Mouse (Mus musculus) embryonic stem cell, embryonic (primary cell): ENCODE results near the gene Cenps.

Source experiments
- CTCF ChIA-PET, 4 experiments: fragments of 300-600 bp in 2 of 4; fragments of 350-600 bp in 2 of 4; sonication (Branson Sonifier 250); formaldehyde crosslinking; loops; one replicate each; lab custom pipeline; 2022; ENCODE audit warnings: inconsistent platforms in 2 of 4; lab: Charles Lee
- POLR2A ChIA-PET, 4 experiments: fragments of 300-600 bp in 2 of 4; fragments of 350-600 bp in 2 of 4; sonication (Branson Sonifier 250); formaldehyde crosslinking; loops; one replicate each; lab custom pipeline; 2022; ENCODE audit warnings: antibody characterized with exemption in 4 of 4, inconsistent platforms in 1 of 4; lab: Charles Lee

The Cenps gene

DNA sequence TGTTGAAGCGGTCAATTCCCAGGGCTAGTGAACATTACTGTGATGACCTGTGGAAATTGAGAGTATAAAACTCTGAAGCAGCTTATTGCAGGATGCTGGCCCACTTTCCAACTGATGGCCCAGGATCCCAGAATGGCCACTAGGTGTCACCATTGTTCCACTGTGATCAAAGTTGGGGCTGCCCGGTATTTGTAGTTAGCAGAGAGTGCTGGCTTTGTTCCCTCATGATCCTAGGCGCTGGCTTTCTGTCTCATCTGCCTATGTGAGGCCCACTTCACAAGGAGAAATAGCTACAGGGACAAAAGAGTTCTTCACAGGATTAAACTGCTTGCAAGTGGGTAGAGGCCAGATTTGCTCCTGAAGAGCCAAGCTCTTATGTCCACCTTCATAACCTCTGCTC is 7.0 kb upstream of the Cenps start:
- CTCF ChIA-PET = interaction anchor here (0.5 to 2.5 kb wide), 90 partner anchors 8 to 1187 kb away, joined by 3 to 25 read pairs (median 4); partner anchors contain the start of genes Kif1b (in 2 of the 4), Pgd (in 1 of the 4) and Srm (in 1 of the 4)
- POLR2A ChIA-PET = interaction anchor here in 3 of 4 experiments (0.5 to 1.9 kb wide), 22 partner anchors 9 to 518 kb away, joined by 3 to 10 read pairs (median 4); partner anchors contain the start of gene Tardbp (in 1 of the 3)

DNA sequence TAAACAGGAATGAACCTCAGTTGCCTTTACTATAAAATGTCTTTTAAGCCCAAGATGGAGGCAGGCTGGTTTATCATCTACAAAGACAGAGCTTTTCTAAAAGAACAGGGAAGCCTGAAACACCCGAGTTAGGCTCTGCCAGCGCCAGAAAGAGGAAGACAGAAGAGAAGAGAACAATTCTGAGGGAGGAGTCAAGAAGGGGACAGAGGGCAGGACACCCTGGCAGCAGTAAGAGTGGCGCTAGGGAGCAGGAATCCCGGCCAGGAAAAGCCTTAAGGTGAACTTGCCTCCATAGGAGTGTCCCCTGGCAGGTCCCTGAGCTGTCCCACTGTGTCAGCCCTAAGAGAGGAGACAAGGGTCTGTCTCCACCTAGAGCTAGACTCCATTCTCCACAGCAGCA is 6.2 kb upstream of the Cenps start:
- ChIA-PET POLR2A (interaction anchor here in 2 of 4 experiments (1.1 to 1.9 kb wide), 3 partner anchors 22 to 165 kb away, joined by 5 to 6 read pairs (median 6); no protein-coding TSS in a partner anchor), CTCF (interaction anchor here (0.6 to 2.5 kb wide), 35 partner anchors 9 to 698 kb away, joined by 3 to 25 read pairs (median 4); no protein-coding TSS in a partner anchor)

DNA sequence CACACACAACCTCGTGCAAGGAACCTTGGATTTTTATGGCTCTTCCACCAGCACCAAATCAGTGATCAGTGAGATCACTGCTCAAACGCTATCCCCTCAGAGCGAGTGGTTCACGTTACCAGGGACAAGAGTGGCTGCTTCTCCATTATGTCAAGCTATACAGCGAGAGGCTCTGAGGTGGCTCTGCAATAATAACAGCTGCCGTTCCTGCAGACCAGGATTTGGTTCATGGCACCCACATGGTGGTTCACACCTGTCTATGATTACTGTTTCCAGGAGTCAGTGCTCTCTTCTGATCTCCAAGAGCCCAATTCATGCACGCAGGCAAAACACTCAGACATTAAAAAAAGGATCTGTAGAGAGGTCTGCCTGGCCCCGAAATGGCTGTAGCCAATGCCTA is 1.1 kb upstream of the Cenps start:
- CTCF ChIA-PET = no interaction called here

DNA sequence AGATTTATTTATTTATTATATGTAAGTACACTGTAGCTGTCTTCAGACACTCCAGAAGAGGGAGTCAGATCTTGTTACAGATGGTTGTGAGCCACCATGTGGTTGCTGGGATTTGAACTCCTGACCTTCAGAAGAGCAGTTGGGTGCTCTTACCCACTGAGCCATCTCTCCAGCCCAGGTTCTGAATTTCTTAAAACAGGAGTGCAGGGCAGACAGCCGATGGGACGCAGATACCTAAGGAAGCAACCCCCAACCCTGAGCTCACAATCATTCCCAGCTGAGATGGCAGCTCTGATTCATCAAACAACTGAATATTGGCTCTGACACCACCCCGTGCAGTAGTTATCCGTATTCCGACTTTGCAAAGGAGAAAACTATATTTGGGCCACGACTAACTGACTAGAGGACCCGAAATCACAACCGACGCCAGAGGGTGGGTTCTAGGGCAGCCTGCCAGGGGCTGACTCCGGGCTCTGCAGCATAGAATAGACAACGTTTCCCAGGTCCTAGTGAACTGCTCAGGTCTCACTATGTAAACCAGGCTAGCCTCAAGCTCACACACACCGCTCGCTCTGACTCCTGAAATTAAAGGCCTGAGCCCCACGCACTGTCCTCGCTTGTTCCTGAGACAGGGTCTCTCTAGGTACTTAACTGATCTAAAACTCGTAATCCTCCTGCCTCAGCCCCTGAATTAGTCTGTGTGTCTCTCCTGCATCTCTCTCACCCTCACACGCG is 1.1 kb downstream of the Cenps start:
- ChIA-PET CTCF (interaction anchor here in 3 of 4 experiments (0.5 to 2.2 kb wide), 7 partner anchors 8 to 423 kb away, joined by 3 to 7 read pairs (median 3); partner anchors contain the start of gene Cort (in 1 of the 3)), POLR2A (interaction anchor here in 3 of 4 experiments (0.9 to 2.3 kb wide), 9 partner anchors 8 to 33 kb away, joined by 3 to 13 read pairs (median 4); no protein-coding TSS in a partner anchor)

More for the DNA sequence above, 1.1 kb upstream of the Cenps start:
- POLR2A ChIA-PET = no interaction called here

DNA sequence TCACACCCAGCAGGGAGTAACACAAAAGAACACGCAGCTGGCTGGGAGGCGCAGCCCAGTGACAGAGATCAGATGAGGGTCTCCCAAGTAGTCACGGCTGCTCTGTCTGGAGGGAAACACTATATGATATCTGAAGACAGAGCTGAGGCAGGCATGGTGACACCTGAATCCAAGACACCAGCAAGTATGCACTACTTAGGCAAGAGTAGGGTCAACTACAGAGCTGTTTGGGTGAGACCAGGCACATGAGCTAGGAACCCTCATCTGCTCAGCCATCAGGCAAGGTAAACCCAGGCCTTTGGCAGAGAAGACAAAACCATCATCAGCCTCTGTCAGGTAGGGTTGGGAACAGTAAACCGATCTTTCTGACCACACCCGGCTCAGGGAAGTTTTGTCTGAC is 4.0 kb downstream of the Cenps start:
- ChIA-PET CTCF (interaction anchor here in 2 of 4 experiments (0.6 to 1.9 kb wide), 2 partner anchors 11 to 17 kb away, joined by 3 to 7 read pairs; no protein-coding TSS in a partner anchor), POLR2A (interaction anchor here in 2 of 4 experiments (0.6 to 2.2 kb wide), 12 partner anchors 8 to 975 kb away, joined by 3 to 5 read pairs (median 3); partner anchors contain the start of gene Tardbp (in 1 of the 2))

DNA sequence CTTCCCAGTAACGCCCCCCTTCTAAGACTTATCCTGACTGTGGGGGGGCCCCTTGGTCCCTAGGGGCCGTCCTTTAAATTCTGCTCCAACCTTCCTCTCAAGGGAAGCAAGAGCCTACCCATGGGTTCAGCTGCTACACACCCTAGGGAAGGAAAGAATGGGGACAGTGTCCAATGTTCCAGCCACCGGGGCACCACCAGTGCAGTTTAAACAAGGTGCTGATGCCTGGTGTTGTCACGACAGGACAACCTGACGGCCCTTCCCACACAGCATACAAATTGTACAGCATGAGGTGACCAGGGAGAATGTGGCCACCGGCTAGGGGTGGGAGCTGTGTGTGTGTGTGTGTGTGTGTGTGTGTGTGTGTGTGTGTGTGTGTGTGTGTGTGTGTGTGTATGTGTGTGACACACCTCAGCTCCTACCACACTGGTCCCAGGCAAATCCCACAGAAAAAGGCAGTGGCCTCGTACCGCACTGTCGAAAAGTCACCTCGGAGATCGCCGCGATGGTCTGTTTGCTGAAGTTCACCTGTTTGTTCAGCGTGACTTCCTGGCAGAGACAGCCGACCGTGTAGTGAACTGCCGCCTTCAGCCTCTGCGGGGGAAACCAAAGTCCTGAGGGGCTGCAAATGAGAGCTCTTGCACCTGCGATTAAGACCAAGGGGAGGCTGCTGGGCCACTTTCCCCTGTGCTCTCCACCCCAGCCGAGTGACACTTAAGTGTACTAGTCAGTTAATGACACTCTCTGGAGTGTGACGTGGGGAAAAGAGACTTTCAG is 5.5 kb downstream of the Cenps start:
- CTCF ChIA-PET = interaction anchor here in 3 of 4 experiments (0.6 to 3.3 kb wide), 4 partner anchors 12 to 451 kb away, joined by 3 to 10 read pairs (median 4); no protein-coding TSS in a partner anchor
- POLR2A ChIA-PET = interaction anchor here in 3 of 4 experiments (0.6 to 2.2 kb wide), 4 partner anchors 9 to 161 kb away, joined by 3 to 4 read pairs (median 4); partner anchors contain the start of gene Dffa (in 1 of the 3)

DNA sequence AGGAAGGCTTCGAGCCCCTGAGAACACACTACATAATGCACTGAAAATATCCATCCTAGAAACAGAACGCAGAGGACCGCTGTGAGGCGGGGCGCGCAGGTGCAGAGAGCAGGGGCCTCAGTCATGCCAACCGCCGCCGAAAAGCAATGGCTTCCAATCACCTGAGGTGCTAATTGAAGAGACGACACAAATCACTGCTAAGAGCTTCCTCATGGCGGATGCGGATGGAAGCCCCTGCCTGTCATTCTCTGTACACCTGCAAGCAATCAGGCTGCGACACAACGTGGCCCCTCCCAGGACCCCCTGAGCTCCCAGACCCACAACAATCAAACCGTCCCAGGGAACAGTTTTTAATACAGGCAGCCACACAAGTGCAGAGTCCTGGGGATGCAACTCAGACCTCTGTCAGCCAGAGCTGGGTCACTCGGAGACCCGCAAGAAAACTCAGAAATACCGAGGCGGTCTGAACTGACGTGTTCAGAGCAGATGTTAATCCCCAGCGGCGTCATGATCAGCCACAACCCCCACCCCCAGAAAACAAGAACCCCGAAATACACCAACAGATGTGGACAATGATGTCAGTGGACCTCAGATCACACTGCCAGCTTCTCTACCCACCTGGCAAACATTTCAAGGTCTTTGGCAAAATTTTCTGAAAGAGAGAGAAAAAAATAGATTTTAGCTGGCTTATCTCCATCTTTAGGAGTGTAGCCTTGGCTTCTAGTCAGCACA is 6.2 kb downstream of the Cenps start:
- POLR2A ChIA-PET = interaction anchor here in 3 of 4 experiments (0.6 to 1.6 kb wide), 3 partner anchors 8 to 49 kb away, joined by 3 to 4 read pairs (median 4); partner anchors contain the start of gene Dffa (in 1 of the 3)
- CTCF ChIA-PET = interaction anchor here in 3 of 4 experiments (0.6 to 3.3 kb wide), 3 partner anchors 13 to 17 kb away, joined by 3 to 10 read pairs (median 5); no protein-coding TSS in a partner anchor

DNA sequence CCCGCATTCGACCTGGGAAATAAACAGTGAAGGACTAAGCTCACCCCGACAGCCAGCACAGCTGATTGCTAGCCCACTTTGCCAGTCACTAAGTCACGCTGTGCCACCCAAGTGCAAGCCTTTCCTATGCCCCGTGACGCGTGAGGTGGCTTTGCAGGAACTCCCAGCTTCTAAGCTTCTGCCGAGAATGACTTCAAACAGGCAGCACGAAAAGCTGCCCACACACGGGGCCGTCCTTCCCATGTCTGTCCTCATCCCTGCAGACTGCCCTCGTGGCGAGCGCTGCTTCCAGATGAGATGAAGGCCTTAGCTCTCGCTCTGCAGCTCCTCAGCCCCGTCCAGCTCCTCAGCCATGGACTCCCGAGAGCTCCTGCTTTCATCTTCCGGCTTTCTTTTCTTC is 9.0 kb downstream of the Cenps start:
- ChIA-PET CTCF (interaction anchor here in 2 of 4 experiments (0.6 to 1.3 kb wide), 4 partner anchors 27 to 183 kb away, joined by 3 read pairs; no protein-coding TSS in a partner anchor), POLR2A (interaction anchor here in 2 of 4 experiments (0.6 to 1.6 kb wide), 6 partner anchors 8 to 501 kb away, joined by 3 to 4 read pairs (median 4); partner anchors contain the start of genes Cenps (in 2 of the 2) and Tardbp (in 1 of the 2))

DNA sequence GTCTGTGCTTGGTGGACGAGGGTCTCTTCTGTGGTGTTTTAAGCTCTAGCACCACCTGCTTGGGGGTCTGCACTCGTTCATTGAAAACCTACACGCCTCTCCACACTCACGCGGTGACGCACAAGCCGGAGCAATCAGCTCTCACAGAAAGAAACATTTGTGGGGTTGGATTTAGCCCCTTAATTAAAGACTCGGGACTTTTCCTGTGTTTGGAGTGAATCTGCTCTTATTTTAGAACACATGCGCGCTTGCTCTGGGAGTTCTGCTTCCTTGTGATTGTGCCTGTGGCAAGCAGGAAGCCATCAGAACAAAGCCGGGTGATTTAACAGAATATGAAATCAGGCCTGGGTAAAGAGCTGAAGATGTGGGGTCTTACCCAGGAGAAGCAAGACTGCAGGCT is 10.8 kb downstream of the Cenps start, which contains the start of gene Cort:
Cort (minus strand) TSS at position 101 of the 400 bp plus-strand sequence.
- ChIA-PET POLR2A (interaction anchor here in 2 of 4 experiments (0.6 to 1.8 kb wide), 4 partner anchors 22 to 198 kb away, joined by 3 to 4 read pairs (median 4); partner anchors contain the start of genes Dffa (in 1 of the 2) and Pgd (in 1 of the 2)), CTCF (interaction anchor here in 1 of 4 experiments (1.4 kb wide), 1 partner anchor 10 kb away, joined by 7 read pairs; the partner anchor contains the start of gene Cenps)

DNA sequence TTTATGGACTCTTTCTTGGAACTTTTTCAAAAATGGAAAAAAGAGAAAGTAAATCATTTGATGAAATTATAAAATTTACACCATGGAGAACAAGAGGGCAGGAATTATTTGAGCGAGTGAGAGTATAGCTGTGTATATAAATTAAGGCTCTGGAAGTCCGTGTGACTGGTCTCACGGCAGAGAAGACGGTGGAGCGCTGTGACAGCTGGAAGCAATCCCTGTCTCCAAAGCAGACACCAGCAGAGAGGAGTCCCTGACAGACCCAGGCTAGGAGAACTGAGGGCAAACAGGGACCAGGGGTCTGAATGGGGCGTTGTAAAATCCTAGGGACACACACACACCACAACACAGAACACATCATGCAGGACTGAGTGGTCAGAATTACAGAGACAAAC is 11.3 kb downstream of the Cenps start:
- POLR2A ChIA-PET = interaction anchor here in 2 of 4 experiments (0.6 to 3.7 kb wide), 5 partner anchors 8 to 194 kb away, joined by 3 to 13 read pairs (median 4); partner anchors contain the start of genes Cenps (in 1 of the 2), Dffa (in 1 of the 2) and Pgd (in 1 of the 2)
- CTCF ChIA-PET = no interaction called here

DNA sequence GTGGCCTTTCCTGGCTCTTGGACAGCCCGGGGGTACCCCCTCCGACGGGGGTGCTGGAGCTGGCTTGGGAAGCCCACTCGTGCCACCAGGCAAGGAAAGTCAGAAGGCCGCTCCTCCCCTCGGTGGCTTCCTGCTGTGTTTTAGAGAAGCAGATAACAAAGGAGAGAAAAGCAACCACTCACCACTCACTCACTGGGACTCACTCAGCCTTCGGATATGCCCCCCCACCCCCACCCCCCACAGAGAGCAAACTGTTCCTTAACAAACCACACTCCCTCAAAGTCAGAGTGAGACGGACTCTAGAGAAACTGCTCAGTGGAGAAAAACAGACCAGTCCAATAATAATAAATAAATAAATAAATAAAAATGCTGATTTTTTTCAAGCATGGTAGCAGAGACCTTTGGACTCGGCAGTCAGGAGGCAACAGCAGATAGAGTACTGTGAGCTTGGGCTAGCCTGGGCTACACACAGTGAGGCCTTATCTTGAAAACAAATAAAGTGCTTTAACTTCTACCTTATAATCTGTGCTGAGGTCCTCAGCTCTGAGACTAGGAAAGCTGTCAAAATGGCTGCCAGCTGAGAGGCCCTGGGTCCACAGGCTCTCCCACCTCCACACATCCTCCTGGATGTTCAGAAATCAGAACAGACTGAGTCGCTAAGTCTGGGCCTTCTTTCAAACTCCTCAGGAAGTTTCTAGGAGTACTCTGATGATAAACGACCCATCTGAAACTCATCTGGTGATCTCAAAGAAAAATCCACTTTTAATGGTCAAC is 11.9 kb downstream of the Cenps start:
- ChIA-PET CTCF (interaction anchor here in 2 of 4 experiments (0.6 to 1.1 kb wide), 3 partner anchors 19 to 396 kb away, joined by 3 to 8 read pairs (median 6); no protein-coding TSS in a partner anchor), POLR2A (interaction anchor here in 3 of 4 experiments (0.6 to 3.7 kb wide), 16 partner anchors 8 to 801 kb away, joined by 3 to 13 read pairs (median 4); partner anchors contain the start of genes Cenps (in 2 of the 3) and Dffa (in 1 of the 3))

DNA sequence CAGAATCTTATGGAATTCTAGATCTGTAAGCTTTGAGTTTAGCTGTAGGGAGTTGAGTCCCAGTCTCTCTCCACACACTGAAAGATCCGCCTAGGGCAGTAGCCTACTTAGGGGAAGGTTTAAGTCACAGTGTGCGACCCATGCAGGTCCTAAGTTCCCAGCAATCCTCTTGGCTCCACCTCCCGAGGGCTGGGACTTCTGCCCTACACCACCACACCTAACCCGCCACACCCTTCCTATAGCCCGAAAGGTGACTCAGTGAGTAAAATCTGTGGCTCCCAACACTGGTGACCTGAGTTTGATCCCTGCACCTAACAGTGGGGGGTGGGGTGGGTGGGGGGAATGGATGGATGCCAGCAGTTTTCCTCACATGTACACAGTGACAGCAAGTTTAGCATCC is 14.0 kb downstream of the Cenps start:
- CTCF ChIA-PET = interaction anchor here in 2 of 4 experiments (0.7 to 0.8 kb wide), 2 partner anchors 14 to 442 kb away, joined by 3 to 6 read pairs; partner anchors contain the start of gene Cenps (in 1 of the 2)
- POLR2A ChIA-PET = interaction anchor here in 2 of 4 experiments (0.9 to 3.7 kb wide), 10 partner anchors 8 to 497 kb away, joined by 3 to 13 read pairs (median 3); partner anchors contain the start of genes Cenps (in 1 of the 2), Dffa (in 1 of the 2), Pgd (in 1 of the 2) and Tardbp (in 1 of the 2)

DNA sequence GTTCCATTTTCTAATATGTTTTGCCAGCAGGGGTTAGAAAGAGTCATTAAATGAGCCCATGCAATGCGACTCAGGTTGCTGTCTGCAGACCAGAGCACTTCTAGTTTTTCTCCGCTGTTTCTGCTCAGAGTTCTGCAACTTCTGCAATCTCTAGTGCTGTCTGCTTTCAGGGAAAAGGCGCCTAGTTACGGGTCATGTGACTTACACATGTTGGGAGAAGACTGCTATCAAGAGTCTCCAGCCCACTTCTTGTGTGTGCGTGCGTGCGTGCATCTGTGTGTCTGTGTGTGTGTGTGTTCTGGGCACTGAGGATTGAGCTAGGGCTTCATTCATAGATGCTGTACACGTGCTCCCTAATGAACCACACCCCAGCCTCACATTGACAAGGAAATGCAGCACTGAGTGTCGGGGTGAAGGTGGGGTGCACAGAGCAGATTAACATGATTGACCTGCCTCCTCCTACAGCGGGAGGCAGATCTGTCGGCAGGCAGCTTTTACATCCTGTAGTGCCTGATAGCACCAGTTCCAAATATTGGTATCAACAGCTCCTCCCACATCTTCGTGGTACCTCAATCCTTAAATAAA is 17.4 kb downstream of the Cenps start:
- ChIA-PET CTCF (interaction anchor here in 2 of 4 experiments (0.7 kb wide), 3 partner anchors 44 to 46 kb away, joined by 3 to 5 read pairs (median 3); no protein-coding TSS in a partner anchor), POLR2A (interaction anchor here in 3 of 4 experiments (0.6 to 1.2 kb wide), 4 partner anchors 16 to 55 kb away, joined by 3 to 5 read pairs (median 3); partner anchors contain the start of gene Dffa (in 1 of the 3))

DNA sequence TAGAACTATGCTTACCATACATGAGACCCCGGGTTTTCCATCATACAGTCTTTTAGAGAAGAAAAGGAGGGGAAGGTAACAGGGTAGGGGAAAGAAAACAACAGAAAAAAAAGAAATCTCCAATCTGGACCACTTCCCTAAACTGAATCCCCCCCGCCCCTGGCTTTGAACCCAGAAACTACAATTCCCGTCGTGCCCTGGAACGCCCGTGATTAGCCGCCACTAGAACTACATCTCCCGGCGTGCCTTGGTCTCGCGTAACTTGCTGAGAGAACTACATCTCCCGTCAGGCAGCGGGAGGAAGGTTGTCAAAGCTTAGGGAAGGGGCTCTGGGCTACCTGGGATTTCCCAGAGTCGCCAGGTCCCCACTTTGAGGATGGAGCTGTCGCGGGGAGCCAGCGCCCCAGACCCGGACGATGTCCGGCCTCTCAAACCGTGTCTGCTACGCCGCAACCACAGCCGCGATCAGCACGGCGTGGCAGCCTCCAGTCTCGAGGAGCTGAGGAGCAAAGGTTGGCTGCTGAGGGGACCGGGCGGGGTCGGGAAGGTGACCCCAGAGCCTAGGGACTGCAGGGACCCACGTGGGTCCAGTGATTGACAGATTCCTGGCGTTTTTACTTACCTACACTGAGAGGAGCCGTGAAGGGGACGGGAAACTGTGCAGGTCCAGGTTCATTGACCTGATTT is 33.4 kb downstream of the Cenps start, which contains the start of gene Dffa:
Dffa (plus strand) TSS at position 272 of the 687 bp plus-strand sequence.
- CTCF ChIA-PET = interaction anchor here in 3 of 4 experiments (0.6 to 1.6 kb wide), 6 partner anchors 20 to 460 kb away, joined by 3 to 5 read pairs (median 4); no protein-coding TSS in a partner anchor
- POLR2A ChIA-PET = interaction anchor here in 3 of 4 experiments (0.5 to 1.6 kb wide), 23 partner anchors 8 to 1698 kb away, joined by 3 to 7 read pairs (median 3); partner anchors contain the start of genes Tardbp (in 3 of the 3), Cort (in 1 of the 3) and Pgd (in 1 of the 3)
